Mouse (Mus musculus): ENCODE data around the gene Cox7b2. TPM values are rescaled to one million over a fixed set of nuclear protein-coding genes. Genes with fewer than 3 reads are reported as not detected.
A peak's percentile ranks its signal among the peaks of the same experiment; 100 is the strongest.
"Not testable (repeated sequence)": the region's sequence is repeated elsewhere in the genome, so short reads cannot be mapped to it uniquely, and the experiment has no call there.

Gene Cox7b2
- polyA plus RNA-seq (2015; fragmentation: Nextera tagmentation; extraction: Ambion mirVana), result not detected in 2 replicates

- DNase-seq, result no peak
- Histone ChIP-seq H3K4me3 (ENCODE audit: low read depth, low read length) (no peak within 1 kb of the TSS), H3K4me1 (ENCODE audit: insufficient read depth) (no peaks in the 10 kb centered on the region), H3K9ac (replicated peaks) (no peak within 1 kb of the TSS), H3K9me3 (ENCODE audit: low read length) (no peaks in the 10 kb centered on the region), H3K4me2 (ENCODE audit: low read depth, low read length) (no peak within 1 kb of the TSS), H3K27me3 (ENCODE audit: insufficient read depth, low read length) (no peaks in the 10 kb centered on the region), H3K27ac (ENCODE audit: low read depth) (no peak within 1 kb of the TSS), H3K36me3 (replicated peaks; ENCODE audit: insufficient read depth, low read length) (no peaks in the 10 kb centered on the region)
- TF ChIP-seq CTCF (IDR thresholded peaks at IDR 0.05; ENCODE audit: low read depth) (no peak), EP300 (IDR thresholded peaks at IDR 0.05; ENCODE audit: low read depth) (no peak)
- ATAC-seq, result no peak
- 88% methylated on average over 10 of the region's 10 CpGs for WGBS (ENCODE audit: insufficient replicate concordance)
Observed at GRCm38 (mm10) chr5:71548079-71548478, at the start of gene Cox7b2. Cox7b2 (minus strand) TSS chr5:71548205.

GRCm38 (mm10) chr5:71595321-71595720, 47.3 kb upstream of the Cox7b2 start:
- TF ChIP-seq EP300 (IDR thresholded peaks at IDR 0.05; ENCODE audit: low read depth), result no peak
- no peak for TF ChIP-seq CTCF (IDR thresholded peaks at IDR 0.05; ENCODE audit: low read depth)
- Histone ChIP-seq H3K4me2 (ENCODE audit: low read depth, low read length) (no peak overlapping the region), H3K4me1 (ENCODE audit: insufficient read depth) (no peaks in the 10 kb centered on the region), H3K9ac (replicated peaks) (no peak overlapping the region), H3K4me3 (ENCODE audit: low read depth, low read length) (no peak overlapping the region), H3K36me3 (replicated peaks; ENCODE audit: insufficient read depth, low read length) (no peaks in the 10 kb centered on the region), H3K27ac (ENCODE audit: low read depth) (no peak overlapping the region), H3K27me3 (ENCODE audit: insufficient read depth, low read length) (no peaks in the 10 kb centered on the region), H3K9me3 (ENCODE audit: low read length) (no peaks in the 10 kb centered on the region)
- DNase-seq (no peak), ATAC-seq (no peak)
- 83% methylated on average over 2 of the region's 2 CpGs for WGBS (ENCODE audit: insufficient replicate concordance)

DNA sequence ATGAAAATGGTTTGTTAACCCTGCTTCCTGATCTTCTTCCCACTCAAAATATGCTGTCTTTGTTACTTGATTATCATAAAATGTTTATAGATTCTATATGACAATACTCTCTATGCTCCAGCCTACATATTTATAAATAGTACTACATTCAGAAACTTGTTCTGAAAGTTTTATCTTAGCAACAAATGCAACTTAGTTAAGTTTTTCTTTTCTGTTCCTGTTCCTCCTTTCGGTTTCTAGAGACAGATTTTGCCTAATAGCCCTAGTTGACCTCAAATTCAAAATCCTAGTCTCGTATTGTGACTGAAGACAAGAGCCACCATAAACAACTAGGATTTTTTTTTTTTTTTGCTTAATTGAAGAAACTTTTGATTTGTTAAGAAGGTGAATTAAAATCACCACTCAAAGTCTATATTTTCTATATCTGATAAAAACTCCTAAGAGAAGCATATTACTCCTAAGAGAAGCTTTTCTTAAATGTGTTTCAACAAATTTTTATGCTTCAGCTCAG, 45.8 kb upstream of the Cox7b2 start:
- Histone ChIP-seq H3K27me3 (ENCODE audit: insufficient read depth, low read length) (no peaks in the 10 kb centered on the region), H3K4me3 (ENCODE audit: low read depth, low read length) (no peak overlapping the region), H3K4me2 (ENCODE audit: low read depth, low read length) (no peak overlapping the region), H3K9ac (replicated peaks) (no peak overlapping the region), H3K27ac (ENCODE audit: low read depth) (no peak overlapping the region), H3K4me1 (ENCODE audit: insufficient read depth) (no peaks in the 10 kb centered on the region), H3K36me3 (replicated peaks; ENCODE audit: insufficient read depth, low read length) (no peaks in the 10 kb centered on the region), H3K9me3 (ENCODE audit: low read length) (no peaks in the 10 kb centered on the region)
- ATAC-seq (no peak), DNase-seq (no peak)
- 60% methylated on average over 2 of the region's 2 CpGs for WGBS (ENCODE audit: insufficient replicate concordance)
- TF ChIP-seq EP300 (IDR thresholded peaks at IDR 0.05; ENCODE audit: low read depth) (no peak), CTCF (IDR thresholded peaks at IDR 0.05; ENCODE audit: low read depth) (no peak)

- Histone ChIP-seq H3K4me2 (ENCODE audit: low read depth, low read length) (no peak overlapping the region), H3K27ac (ENCODE audit: low read depth) (no peak overlapping the region), H3K9me3 (ENCODE audit: low read length) (no peaks in the 10 kb centered on the region), H3K4me3 (ENCODE audit: low read depth, low read length) (no peak overlapping the region), H3K4me1 (ENCODE audit: insufficient read depth) (no peaks in the 10 kb centered on the region), H3K36me3 (replicated peaks; ENCODE audit: insufficient read depth, low read length) (no peaks in the 10 kb centered on the region), H3K27me3 (ENCODE audit: insufficient read depth, low read length) (no peaks in the 10 kb centered on the region), H3K9ac (replicated peaks) (no peak overlapping the region)
- WGBS (ENCODE audit: insufficient replicate concordance), result 67% methylated on average over 9 of the region's 9 CpGs
- no peak for ATAC-seq
- TF ChIP-seq EP300 (IDR thresholded peaks at IDR 0.05; ENCODE audit: low read depth) (no peak), CTCF (IDR thresholded peaks at IDR 0.05; ENCODE audit: low read depth) (no peak)
- DNase-seq, result no peak
Observed at GRCm38 (mm10) chr5:71571646-71572237, 23.7 kb upstream of the Cox7b2 start.

GRCm38 (mm10) chr5:71545554-71545953, 2.5 kb downstream of the Cox7b2 start:
- Histone ChIP-seq H3K27me3 (ENCODE audit: insufficient read depth, low read length) (no peaks in the 10 kb centered on the region), H3K4me2 (ENCODE audit: low read depth, low read length) (no peak overlapping the region), H3K9me3 (ENCODE audit: low read length) (no peaks in the 10 kb centered on the region), H3K36me3 (replicated peaks; ENCODE audit: insufficient read depth, low read length) (no peaks in the 10 kb centered on the region), H3K9ac (replicated peaks) (no peak overlapping the region), H3K4me3 (ENCODE audit: low read depth, low read length) (no peak overlapping the region), H3K4me1 (ENCODE audit: insufficient read depth) (no peaks in the 10 kb centered on the region), H3K27ac (ENCODE audit: low read depth) (no peak overlapping the region)
- TF ChIP-seq CTCF (IDR thresholded peaks at IDR 0.05; ENCODE audit: low read depth), result peak; percentile 33; the same call in 1 of the 2 replicates
- TF ChIP-seq EP300 (IDR thresholded peaks at IDR 0.05; ENCODE audit: low read depth), result no peak
- no peak for ATAC-seq
- no peak for DNase-seq

- WGBS (ENCODE audit: insufficient replicate concordance), result 74% methylated on average over 7 of the region's 15 CpGs
- H3K27me3 ChIP-seq (ENCODE audit: insufficient read depth, low read length); ATAC-seq; H3K36me3 ChIP-seq (replicated peaks; ENCODE audit: insufficient read depth, low read length); H3K4me1 ChIP-seq (ENCODE audit: insufficient read depth); DNase-seq; H3K4me3 ChIP-seq (ENCODE audit: low read depth, low read length); H3K27ac ChIP-seq (ENCODE audit: low read depth); H3K9me3 ChIP-seq (ENCODE audit: low read length); H3K4me2 ChIP-seq (ENCODE audit: low read depth, low read length); H3K9ac ChIP-seq (replicated peaks): not testable (repeated sequence)
Observed at GRCm38 (mm10) chr5:71525486-71525885, 22.5 kb downstream of the Cox7b2 start.

Measured in liver, postnatal 0 days (tissue).